Mouse (Mus musculus): Measurements from ENCODE around the gene Vamp2.

DNA sequence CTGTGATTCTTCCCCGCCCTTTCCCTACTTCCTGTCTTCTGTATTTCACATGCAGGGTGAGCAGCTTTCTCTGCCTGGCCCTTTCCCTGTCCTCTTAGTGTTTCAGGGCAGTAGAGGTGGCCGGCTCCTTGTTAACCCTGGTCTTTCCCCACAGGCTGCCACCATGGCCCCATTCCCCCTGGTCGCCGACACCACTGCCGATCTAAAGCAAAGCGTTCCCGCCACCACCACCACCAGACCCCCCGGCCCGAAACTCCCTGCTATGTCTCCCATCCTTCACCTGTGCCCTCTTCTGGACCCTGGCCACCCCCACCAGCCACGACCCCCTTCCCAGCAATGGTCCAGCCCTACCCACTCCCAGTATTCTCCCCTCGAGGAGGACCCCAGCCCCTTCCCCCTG, 18.0 kb downstream of the Vamp2 start:
- no peak for TF ChIP-seq POLR2A (IDR thresholded peaks at IDR 0.05; ENCODE audit: low read depth, low read length)
- TF ChIP-seq CTCF (IDR thresholded peaks at IDR 0.05; ENCODE audit: borderline replicate concordance, insufficient read depth, low read length), result no peak

Data from embryonic fibroblast, embryonic 13.5 days (primary cell).